Mouse (Mus musculus) cortical plate, adult 2 months (tissue): ENCODE data around the gene Gm4869.

Source experiments
- CTCF ChIP-seq: fragments of 200-500 bp; IDR thresholded peaks from 2 replicates; pipeline ENCODE4 v1.5.1; 2011; ENCODE audit warnings: mild to moderate bottlenecking, control low read depth, low read length; ENCODE audit not compliant: insufficient read depth; ENCODE audit errors: extremely low read depth
- POLR2A ChIP-seq: fragments of 200-500 bp; IDR thresholded peaks from 2 replicates; pipeline ENCODE4 v1.6.1; 2011; ENCODE audit warnings: mild to moderate bottlenecking, low read length, control low read depth; ENCODE audit not compliant: insufficient read depth; ENCODE audit errors: extremely low read depth

- TF ChIP-seq POLR2A (no peak), CTCF (no peak)
Measured at GRCm38 (mm10) chr5:140498176-140498575, 52.7 kb downstream of the Gm4869 start.
